Mouse (Mus musculus) spleen, postnatal 4 days (tissue): ENCODE results near the gene Phgr1.

Source experiments
- DNase-seq, 2 experiments: peaks; one replicate each; pipeline ENCODE4 v3.0.0; 2022; ENCODE audit warnings: low spot score in 2 of 2

Phgr1 gene

GRCm38 (mm10) chr2:118813981-118814836, 41.6 kb downstream of the Phgr1 start, which contains the start of gene Knstrn:
Knstrn (plus strand) TSS chr2:118814003.
- DNase-seq: peak; percentile 92 to 96

- DNase-seq: no peak
Measured at GRCm38 (mm10) chr2:118822800-118823199, 50.2 kb downstream of the Phgr1 start.

DNA sequence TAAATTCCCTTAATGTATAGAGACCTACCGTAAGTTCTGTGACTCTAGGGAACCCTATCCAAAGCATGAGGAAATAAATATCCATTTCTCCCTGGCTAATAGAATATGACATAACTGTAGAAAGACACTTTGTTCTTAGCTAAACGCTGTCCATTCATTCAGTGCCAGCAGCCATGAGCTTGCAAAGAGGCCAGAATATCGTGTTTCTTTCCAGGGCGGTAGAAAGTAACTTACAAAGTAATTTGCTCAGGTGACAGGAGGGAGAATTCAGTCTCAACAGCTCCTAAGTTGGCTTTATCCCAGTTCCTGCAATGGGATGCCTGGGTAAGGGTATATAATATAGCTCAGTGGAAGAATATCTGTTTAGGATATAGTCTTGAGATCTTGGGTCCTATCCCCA, 51.8 kb downstream of the Phgr1 start:
- no peak for DNase-seq
